Mouse (Mus musculus): ENCODE results near the gene Gfi1b.

Gene Gfi1b

DNA sequence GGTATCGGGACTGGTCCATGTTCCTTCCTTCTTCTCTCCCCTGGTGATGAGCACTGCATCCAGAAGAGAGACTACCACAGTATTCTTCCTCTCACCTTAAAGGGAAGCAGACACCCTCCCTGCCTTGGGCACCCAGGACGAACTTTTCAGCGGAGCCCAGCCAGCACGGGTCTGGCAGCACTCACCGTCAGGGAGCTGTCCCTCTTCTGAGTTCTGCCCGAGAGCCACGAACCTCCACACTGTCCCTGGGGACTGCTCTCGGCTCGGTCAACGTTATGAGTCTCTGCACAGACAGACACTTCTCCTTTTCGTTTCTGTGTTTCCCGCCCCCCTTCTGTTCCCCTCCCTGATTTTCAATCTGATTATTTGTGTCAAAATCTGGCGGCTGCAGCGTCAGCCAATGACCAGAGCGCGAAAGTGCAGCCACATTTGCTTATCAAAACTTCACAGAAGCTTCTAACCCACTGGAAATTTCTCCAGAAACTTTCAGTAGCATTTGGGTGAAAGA is at the start of gene Gfi1b:
Gene Gfi1b (minus strand): TSS at position 319 of the 508 bp plus-strand sequence.
- no peak for DNase-seq (ENCODE audit: low spot score)

GRCm38 (mm10) chr2:28671438-28671837 is 49.7 kb upstream of the Gfi1b start:
- DNase-seq (ENCODE audit: low spot score), result no peak

DNA sequence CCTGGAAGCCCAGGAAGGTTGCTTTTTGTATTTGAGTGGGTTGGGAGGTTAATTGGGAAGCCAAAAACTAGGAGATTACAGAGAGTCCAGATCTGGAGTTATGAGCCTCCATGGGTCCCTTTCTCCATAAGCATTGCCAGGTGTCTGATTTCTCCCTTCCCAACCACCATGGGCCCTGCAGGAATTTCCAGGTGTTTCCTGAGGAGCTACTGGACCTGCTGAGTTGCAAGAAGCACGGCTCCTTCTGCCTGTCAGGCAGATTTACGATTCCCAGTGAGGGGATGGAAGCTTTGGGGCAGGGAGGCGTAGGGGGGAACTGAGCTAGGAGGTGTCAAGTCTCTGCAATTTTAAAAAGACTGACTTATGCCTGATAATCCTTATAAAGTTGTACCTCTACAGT is 44.0 kb upstream of the Gfi1b start:
- DNase-seq (ENCODE audit: low spot score), result no peak

- no peak for DNase-seq (ENCODE audit: low spot score)
These were observed 41.1 kb upstream of the Gfi1b start for GRCm38 (mm10) chr2:28662891-28663290.

GRCm38 (mm10) chr2:28656216-28656615 is 34.4 kb upstream of the Gfi1b start:
- no peak for DNase-seq (ENCODE audit: low spot score)

DNA sequence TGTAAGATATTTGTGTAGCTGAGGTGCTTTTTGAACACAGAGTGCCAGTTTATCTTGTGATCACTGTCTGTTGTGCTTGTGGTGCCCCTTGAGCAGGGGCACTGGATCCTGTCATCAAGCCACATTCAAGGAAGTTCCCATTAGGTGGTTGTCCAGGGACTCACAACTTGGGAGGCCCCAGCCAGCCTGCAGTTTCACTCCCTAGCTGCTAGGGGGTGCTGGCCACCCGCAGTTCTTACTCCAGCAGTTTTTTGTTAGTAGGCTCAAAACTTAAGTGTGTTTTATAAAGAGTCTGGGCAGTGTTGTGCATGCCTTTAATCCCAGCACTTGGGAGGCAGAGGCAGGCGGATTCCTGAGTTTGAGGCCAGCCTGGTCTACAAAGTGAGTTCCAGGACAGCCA is 32.5 kb upstream of the Gfi1b start:
- DNase-seq (ENCODE audit: low spot score), result no peak

- no peak for DNase-seq (ENCODE audit: low spot score)
These were observed 31.6 kb upstream of the Gfi1b start for GRCm38 (mm10) chr2:28653351-28653750.

- DNase-seq (ENCODE audit: low spot score), result no peak
These were observed 28.7 kb upstream of the Gfi1b start for GRCm38 (mm10) chr2:28650526-28650925.

DNA sequence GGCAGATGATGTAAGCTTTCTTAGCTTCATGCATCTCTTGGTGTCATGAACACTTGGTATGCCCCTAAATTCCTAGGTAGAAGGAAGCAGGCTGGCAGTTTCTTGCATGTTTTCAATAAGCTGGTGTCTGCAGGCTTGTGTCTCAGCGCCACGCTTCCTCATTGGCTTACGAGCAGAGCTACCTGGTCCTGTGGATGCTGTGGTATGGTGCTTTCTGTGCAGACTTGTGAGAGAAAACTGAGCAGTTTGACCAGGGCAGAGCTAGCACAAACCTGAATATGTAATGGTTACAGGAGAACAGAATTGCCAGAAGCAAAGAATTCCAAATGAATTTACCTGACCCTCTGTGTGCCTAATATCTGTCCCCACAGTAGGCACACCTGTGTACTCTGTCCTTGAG is 21.3 kb upstream of the Gfi1b start:
- no peak for DNase-seq (ENCODE audit: low spot score)

GRCm38 (mm10) chr2:28641435-28641941 is 19.7 kb upstream of the Gfi1b start:
- peak; percentile 13 for DNase-seq (ENCODE audit: low spot score)

- peak; percentile 88 for DNase-seq (ENCODE audit: low spot score)
These were observed 19.0 kb upstream of the Gfi1b start, which contains the start of gene Tsc1 for GRCm38 (mm10) chr2:28640461-28641424. Tsc1 (plus strand) TSS chr2:28641228.

GRCm38 (mm10) chr2:28639794-28640193 is 18.0 kb upstream of the Gfi1b start:
- no peak for DNase-seq (ENCODE audit: low spot score)

DNA sequence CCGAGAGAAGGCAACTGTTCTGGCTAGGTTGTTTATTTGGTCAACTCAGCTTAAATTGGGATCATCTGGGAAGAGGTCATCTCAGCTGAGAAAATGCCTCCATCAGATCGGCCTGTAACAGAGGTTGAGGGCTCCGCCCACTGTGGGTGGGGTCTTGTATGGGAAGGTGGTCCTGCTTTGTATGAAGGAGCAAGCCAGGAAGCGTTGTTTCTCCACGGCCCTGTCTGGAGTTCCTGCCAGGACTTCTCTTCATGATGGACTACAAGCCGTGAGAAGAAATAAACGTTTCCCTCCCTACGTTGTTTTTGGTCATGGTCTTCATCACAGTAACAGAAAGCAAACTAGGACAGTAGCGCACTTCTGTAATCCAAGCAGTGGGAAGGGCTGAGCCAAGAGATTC is 17.1 kb upstream of the Gfi1b start:
- DNase-seq (ENCODE audit: low spot score), result no peak

DNA sequence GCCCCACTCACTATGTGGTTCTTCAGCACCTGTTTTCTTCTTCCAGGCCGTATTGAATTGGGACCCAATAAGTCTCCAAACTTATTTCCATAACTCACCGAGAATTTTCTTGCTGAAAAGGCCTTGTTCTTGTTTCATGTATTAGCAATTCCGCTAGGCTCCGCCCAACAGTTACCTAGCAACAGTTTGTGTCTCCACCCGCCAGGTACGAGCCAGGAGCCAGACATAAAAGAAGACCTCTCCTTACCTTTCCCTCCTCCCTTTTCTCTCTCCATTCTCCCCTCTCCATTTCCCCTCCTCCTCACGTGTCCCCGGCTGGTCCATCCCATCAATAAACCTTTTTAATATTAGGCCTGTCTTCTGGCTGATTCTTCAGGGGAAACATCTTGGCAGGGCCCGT is 16.6 kb upstream of the Gfi1b start:
- no peak for DNase-seq (ENCODE audit: low spot score)

DNA sequence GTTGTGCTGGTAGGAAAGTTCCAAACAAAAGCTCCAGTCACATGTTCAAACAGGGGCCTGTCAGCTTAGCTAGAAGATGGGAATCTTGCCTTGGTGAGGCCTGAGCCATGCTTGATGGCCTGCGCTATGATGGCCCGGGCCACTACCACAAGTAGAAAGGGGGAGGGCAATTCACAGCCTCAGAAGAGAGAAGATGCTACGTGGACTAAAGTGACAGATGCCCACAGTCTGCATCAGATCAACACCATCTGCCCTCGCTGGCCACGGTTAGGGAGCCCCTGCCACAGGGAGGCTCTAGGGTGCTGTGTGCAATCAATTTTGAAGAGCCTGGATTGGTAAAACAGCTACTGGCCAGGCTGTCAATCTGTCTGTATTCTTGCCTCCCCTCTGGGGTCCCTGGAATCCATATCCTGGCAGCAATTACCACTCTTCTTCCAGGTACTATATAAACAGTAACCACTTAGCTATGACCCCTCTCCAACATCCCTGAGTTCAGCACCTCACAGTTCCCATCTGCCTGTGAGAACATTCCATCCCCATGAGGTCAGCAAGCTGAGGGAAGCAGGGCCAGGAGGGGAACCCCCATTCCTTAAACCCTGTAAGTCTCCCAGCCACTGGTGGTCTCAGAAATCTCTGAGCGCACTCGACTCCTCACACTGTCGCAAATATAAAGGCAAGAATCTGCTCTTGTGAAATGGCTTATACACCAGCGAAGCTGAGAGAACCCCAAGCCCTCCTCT is 15.5 kb upstream of the Gfi1b start:
- DNase-seq (ENCODE audit: low spot score), result no peak

DNA sequence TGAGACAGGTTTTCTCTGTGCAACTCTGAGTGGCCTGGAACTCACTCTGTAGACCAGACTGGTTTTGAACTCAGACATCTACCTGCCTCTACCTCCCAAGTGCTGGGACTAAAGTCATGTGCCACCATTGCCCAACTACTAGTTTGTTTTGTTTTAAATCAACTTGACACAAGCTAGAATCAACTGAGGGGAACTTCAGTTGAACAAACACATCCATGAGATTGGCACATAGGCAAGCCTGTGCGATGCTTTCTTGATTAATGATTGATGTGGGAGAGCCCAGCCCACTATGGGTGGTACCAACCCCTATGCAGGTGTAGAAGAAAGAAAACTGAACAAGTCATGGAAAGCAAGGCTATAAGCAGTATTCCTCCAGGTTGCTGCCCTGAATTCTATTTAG is 13.4 kb upstream of the Gfi1b start:
- no peak for DNase-seq (ENCODE audit: low spot score)

DNA sequence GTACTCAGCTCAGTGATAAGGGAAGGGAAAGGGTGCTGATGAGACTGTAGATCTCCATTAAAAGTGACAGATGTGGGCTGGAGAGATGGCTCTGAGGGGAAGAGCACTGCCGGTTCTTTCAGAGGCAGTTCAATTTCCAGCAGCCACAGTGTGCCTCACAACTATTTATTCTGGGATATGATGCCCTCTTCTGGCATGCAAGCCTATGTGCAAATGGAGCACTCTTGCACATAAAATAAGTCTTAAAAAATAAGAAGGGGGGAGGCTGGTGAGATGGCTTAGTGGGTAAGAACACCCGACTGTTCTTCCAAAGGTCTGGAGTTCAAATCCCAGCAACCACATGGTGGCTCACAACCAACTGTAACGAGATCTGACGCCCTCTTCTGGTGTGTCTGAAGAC is 11.4 kb upstream of the Gfi1b start:
- DNase-seq (ENCODE audit: low spot score), result no peak

- no peak for DNase-seq (ENCODE audit: low spot score)
These were observed 10.8 kb upstream of the Gfi1b start for GRCm38 (mm10) chr2:28632626-28633025.

- DNase-seq (ENCODE audit: low spot score), result no peak
These were observed 8.2 kb upstream of the Gfi1b start for GRCm38 (mm10) chr2:28629911-28630381.

DNA sequence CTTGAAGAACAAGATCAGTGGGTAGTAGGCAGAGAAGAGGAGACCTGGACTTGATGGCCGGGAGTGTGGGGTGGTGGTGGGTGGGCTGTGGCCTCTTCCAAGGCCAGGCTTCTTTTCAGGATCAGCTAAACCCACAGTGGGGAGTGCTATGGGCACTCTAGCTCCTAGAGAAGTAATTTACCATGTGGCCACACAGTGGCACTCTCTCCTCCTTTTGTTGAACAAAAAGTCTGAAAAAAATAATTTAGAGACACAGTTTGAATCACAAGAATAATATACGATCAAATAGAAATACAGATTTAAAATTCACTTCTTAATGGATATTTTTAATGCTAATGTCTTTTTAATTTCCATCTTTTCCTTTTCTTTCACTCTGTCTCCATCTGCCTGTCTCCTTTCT is 6.3 kb upstream of the Gfi1b start:
- DNase-seq (ENCODE audit: low spot score), result no peak

DNA sequence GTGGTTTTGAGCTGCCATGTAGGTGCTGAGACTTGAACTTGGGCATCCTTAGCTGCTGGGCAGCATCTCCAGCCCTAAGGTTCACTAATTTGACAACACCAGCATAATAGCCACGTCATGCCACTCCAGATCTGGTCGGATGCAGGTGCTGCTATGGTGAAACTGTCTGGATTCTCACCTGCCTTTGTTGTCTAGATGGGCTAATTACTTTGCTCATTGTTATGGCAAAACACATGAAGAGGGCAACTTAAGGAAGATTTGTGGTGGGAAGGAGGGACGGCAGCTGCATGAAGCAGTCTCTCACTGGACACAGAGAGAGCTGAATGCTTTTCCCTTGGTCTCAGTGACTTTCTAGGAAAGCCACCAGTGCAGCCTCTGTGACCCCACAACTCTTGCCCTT is 4.3 kb upstream of the Gfi1b start:
- DNase-seq (ENCODE audit: low spot score), result no peak

DNA sequence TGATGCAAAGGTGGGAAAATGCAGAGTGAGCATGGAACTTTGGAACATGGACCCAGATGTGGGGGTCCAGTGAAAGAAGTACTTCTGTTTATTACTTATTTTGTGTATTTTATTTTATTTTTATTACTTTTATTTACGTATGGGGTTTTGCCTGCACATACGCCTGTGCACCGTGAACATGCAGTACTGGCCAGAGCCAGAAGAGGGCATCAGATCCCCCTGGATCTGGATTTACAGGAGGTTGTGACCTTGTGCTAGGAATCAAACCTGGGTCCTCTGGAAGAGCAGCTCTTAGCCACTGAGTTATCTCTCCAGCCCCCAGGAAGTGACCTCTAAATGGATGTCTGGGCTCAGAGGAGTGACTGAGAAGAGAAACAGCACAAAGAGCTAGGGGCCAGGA is 3.1 kb upstream of the Gfi1b start:
- DNase-seq (ENCODE audit: low spot score), result no peak

Data from left cerebral cortex, adult 11 months (tissue).